ENCODE assay signal across 36 mouse cellular contexts in the genomic region with DNA sequence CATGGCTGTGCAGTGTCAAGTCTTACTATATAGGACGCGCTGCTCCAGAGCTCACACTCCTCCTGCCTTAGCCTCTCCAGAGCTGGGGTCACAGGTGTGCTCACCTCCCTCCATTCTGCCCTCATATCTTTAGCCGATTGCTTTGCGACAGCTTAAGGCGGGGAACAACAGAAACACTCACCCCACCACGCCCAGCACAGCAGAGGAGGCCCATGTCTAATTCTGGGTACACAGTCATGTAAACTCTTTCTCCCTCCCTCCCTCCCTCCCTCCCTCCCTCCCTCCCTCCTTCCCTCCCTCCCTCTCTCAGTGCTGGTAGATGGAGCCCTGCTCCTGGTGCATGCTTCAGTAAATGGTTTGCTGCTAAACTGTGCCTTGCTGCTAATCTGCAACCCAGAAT. TPM values are rescaled to one million over a fixed set of nuclear protein-coding genes. Genes with fewer than 3 reads are reported as not detected.
A peak's percentile ranks its signal among the peaks of the same experiment; 100 is the strongest.
DNase-seq lines count a peak whose midpoint lies in the region; ATAC-seq lines count a peak whose summit lies in the region.
"Had no signal": no experiment of that assay in that cellular context is flagged by ENCODE, and none has a peak within 500 bp of the region (broad histone marks: within the 10 kb centered on the region; RNA-seq: fewer than 3 reads in every experiment).

No protein-coding gene starts in this region.

- no peak overlapping the region for H3K4me3 ChIP-seq in limb, embryonic 15.5 days
- no peak overlapping the region for H3K4me3 ChIP-seq in limb, embryonic 10.5 days
- H3K4me3 ChIP-seq in intestine, embryonic 14.5 days (ENCODE audit: low read depth, low read length), result no peak overlapping the region
- 0 out of 2 replicates have a peak overlapping the region, but pooled peaks have one; percentile 6 for H3K4me3 ChIP-seq in liver, embryonic 13.5 days (replicated peaks)
- no peak overlapping the region for H3K4me3 ChIP-seq in stomach, embryonic 16.5 days (replicated peaks; ENCODE audit: low read length)
- H3K4me3 ChIP-seq: forebrain, embryonic 12.5 days; heart, adult 2 months; heart, embryonic 15.5 days; limb, embryonic 13.5 days; lung, embryonic 15.5 days; midbrain, embryonic 15.5 days; myocyte; neural tube, embryonic 13.5 days had no signal

- H3K27me3 ChIP-seq in limb, embryonic 15.5 days, result no peaks in the 10 kb centered on the region
- peaks cover 27% of the 10 kb centered on the region for H3K27me3 ChIP-seq in limb, embryonic 10.5 days (ENCODE audit: low read depth, poor library complexity, severe bottlenecking)
- H3K27me3 ChIP-seq in intestine, embryonic 14.5 days (replicated peaks; ENCODE audit: control insufficient read depth, insufficient read depth, low read length), result no peaks in the 10 kb centered on the region
- no peaks in the 10 kb centered on the region for H3K27me3 ChIP-seq in liver, embryonic 13.5 days
- no peaks in the 10 kb centered on the region for H3K27me3 ChIP-seq in stomach, embryonic 16.5 days (ENCODE audit: control insufficient read depth, insufficient read depth, low read length)
- H3K27me3 ChIP-seq: midbrain, embryonic 15.5 days; Patski had no signal

- 72% methylated on average over 6 of the region's 6 CpGs for WGBS in limb, embryonic 15.5 days
- WGBS in limb, embryonic 10.5 days, result 84% methylated on average over 6 of the region's 6 CpGs
- 62% methylated on average over 6 of the region's 6 CpGs for WGBS in intestine, embryonic 14.5 days
- 33% methylated on average over 6 of the region's 6 CpGs for WGBS in liver, embryonic 13.5 days (ENCODE audit: insufficient replicate concordance)
- WGBS in stomach, embryonic 16.5 days, result 52% methylated on average over 6 of the region's 6 CpGs

- no peaks in the 10 kb centered on the region for H3K9me3 ChIP-seq in limb, embryonic 15.5 days
- no peaks in the 10 kb centered on the region for H3K9me3 ChIP-seq in limb, embryonic 10.5 days (replicated peaks)
- no peaks in the 10 kb centered on the region for H3K9me3 ChIP-seq in intestine, embryonic 14.5 days (ENCODE audit: control insufficient read depth, low read length)
- no peaks in the 10 kb centered on the region for H3K9me3 ChIP-seq in liver, embryonic 13.5 days (replicated peaks)
- H3K9me3 ChIP-seq in stomach, embryonic 16.5 days (replicated peaks; ENCODE audit: control insufficient read depth, low read length), result no peaks in the 10 kb centered on the region
- H3K9me3 ChIP-seq: forebrain, embryonic 12.5 days; heart, embryonic 15.5 days; limb, embryonic 13.5 days; lung, embryonic 15.5 days; midbrain, embryonic 15.5 days; neural tube, embryonic 13.5 days had no signal

- no peak for ATAC-seq in limb, embryonic 15.5 days (ENCODE audit: insufficient number of reproducible peaks, low FRiP score, low TSS enrichment, low read depth)
- no peak for ATAC-seq in intestine, embryonic 14.5 days (replicated peaks; ENCODE audit: low FRiP score, low TSS enrichment, low read depth)
- ATAC-seq in liver, embryonic 13.5 days (ENCODE audit: low read depth), result peak; percentile 56
- peak; percentile 14 for ATAC-seq in stomach, embryonic 16.5 days (ENCODE audit: insufficient read depth, low FRiP score)
- ATAC-seq: midbrain, embryonic 15.5 days; Patski had no signal

- H3K9ac ChIP-seq in limb, embryonic 15.5 days, result no peak overlapping the region
- no peak overlapping the region for H3K9ac ChIP-seq in intestine, embryonic 14.5 days (ENCODE audit: low read length)
- H3K9ac ChIP-seq in liver, embryonic 13.5 days, result no peak overlapping the region; the same call in 1 of the 2 replicates
- H3K9ac ChIP-seq in stomach, embryonic 16.5 days (ENCODE audit: low read length), result peak overlapping the region; percentile 39
- H3K9ac ChIP-seq: forebrain, embryonic 12.5 days; heart, embryonic 15.5 days; hindbrain, embryonic 14.5 days; limb, embryonic 13.5 days; lung, embryonic 15.5 days; midbrain, embryonic 15.5 days; neural tube, embryonic 13.5 days had no signal

- DNase-seq in limb, embryonic 10.5 days (ENCODE audit: low spot score), result no peak
- no peak for DNase-seq in intestine, embryonic 14.5 days (ENCODE audit: low spot score)
- DNase-seq in liver, embryonic 13.5 days, result peak; percentile 48
- no peak for DNase-seq in kidney, adult 11 months
- no peak for DNase-seq in left cerebral cortex, postnatal 10 days (ENCODE audit: extremely low spot score in 1 of 2, low spot score in 2 of 2)
- DNase-seq in layer of hippocampus, postnatal 10 days (ENCODE audit: low spot score in 2 of 2), result no peak
- DNase-seq: adrenal gland, postnatal 36 days; cerebellum, adult 11-12 months; cerebellum, postnatal 14 days; gastrocnemius, postnatal 36 days; heart, adult 2 months; heart, postnatal 36 days; kidney, adult 18-20 months; kidney, postnatal 4 days; lung, postnatal 4 days; right cerebral cortex, postnatal 4 days had no signal

- peaks cover 43% of the 10 kb centered on the region for H3K4me1 ChIP-seq in limb, embryonic 15.5 days
- peaks cover 29% of the 10 kb centered on the region for H3K4me1 ChIP-seq in limb, embryonic 10.5 days
- H3K4me1 ChIP-seq in intestine, embryonic 14.5 days (replicated peaks; ENCODE audit: control insufficient read depth, insufficient read depth, low read length), result peaks cover 23% of the 10 kb centered on the region
- peaks cover 80% of the 10 kb centered on the region for H3K4me1 ChIP-seq in liver, embryonic 13.5 days (replicated peaks)
- peaks cover 36% of the 10 kb centered on the region for H3K4me1 ChIP-seq in stomach, embryonic 16.5 days (ENCODE audit: control insufficient read depth, insufficient read depth, low read length)
- H3K4me1 ChIP-seq: midbrain, embryonic 15.5 days had no signal

- intact Hi-C loops in left cerebral cortex, postnatal 10 days (cut with DNase I), result loop anchor here (10.0 kb wide), 1 partner anchor 325 kb away; no protein-coding TSS in a partner anchor

- no peak overlapping the region for H3K4me2 ChIP-seq in limb, embryonic 15.5 days
- no peak overlapping the region for H3K4me2 ChIP-seq in intestine, embryonic 14.5 days (ENCODE audit: low read length)
- peak overlapping the region; percentile 57 for H3K4me2 ChIP-seq in liver, embryonic 13.5 days
- peak overlapping the region; percentile 24; the same call in 1 of the 2 replicates for H3K4me2 ChIP-seq in stomach, embryonic 16.5 days (ENCODE audit: low read depth, low read length)
- H3K4me2 ChIP-seq: forebrain, embryonic 12.5 days; heart, embryonic 15.5 days; hindbrain, embryonic 14.5 days; limb, embryonic 13.5 days; lung, embryonic 15.5 days; midbrain, embryonic 15.5 days; neural tube, embryonic 13.5 days had no signal

- H3K27ac ChIP-seq in limb, embryonic 15.5 days, result peak overlapping the region; percentile 4; the same call in 1 of the 2 replicates
- H3K27ac ChIP-seq in limb, embryonic 10.5 days, result no peak overlapping the region
- peak overlapping the region; percentile 54; the same call in 1 of the 2 replicates for H3K27ac ChIP-seq in intestine, embryonic 14.5 days (ENCODE audit: low read depth)
- peak overlapping the region; percentile 60 for H3K27ac ChIP-seq in liver, embryonic 13.5 days
- H3K27ac ChIP-seq in stomach, embryonic 16.5 days (ENCODE audit: low read length), result peak overlapping the region; percentile 90
- H3K27ac ChIP-seq: forebrain, embryonic 12.5 days; heart, adult 2 months; heart, embryonic 15.5 days; hindbrain, embryonic 14.5 days; limb, embryonic 13.5 days; lung, embryonic 15.5 days; midbrain, embryonic 15.5 days; neural tube, embryonic 13.5 days had no signal

- no peaks in the 10 kb centered on the region for H3K36me3 ChIP-seq in limb, embryonic 15.5 days
- no peaks in the 10 kb centered on the region for H3K36me3 ChIP-seq in limb, embryonic 10.5 days
- H3K36me3 ChIP-seq in intestine, embryonic 14.5 days (ENCODE audit: control insufficient read depth, insufficient read depth, low read length), result no peaks in the 10 kb centered on the region
- no peaks in the 10 kb centered on the region for H3K36me3 ChIP-seq in liver, embryonic 13.5 days
- H3K36me3 ChIP-seq in stomach, embryonic 16.5 days (ENCODE audit: control insufficient read depth, insufficient read depth, low read length), result no peaks in the 10 kb centered on the region
- H3K36me3 ChIP-seq: forebrain, embryonic 12.5 days; heart, embryonic 15.5 days; limb, embryonic 13.5 days; lung, embryonic 15.5 days; midbrain, embryonic 15.5 days; neural tube, embryonic 13.5 days had no signal

RNA-seq across cellular contexts. Expression of gene Cox19, which starts 1.5 kb away (rescaled TPM):
- polyA plus RNA-seq in limb, embryonic 15.5 days (2015; fragmentation: Nextera tagmentation; extraction: Ambion mirVana), result 90.6 and 94.2 TPM in 2 replicates
- 110 and 118 TPM in 2 replicates for polyA plus RNA-seq in limb, embryonic 10.5 days (2016; fragmentation: Nextera tagmentation; extraction: Ambion mirVana)
- 149 and 150 TPM in 2 replicates for polyA plus RNA-seq in intestine, embryonic 14.5 days (2014; fragmentation: Nextera tagmentation; extraction: Ambion mirVana)
- polyA plus RNA-seq in liver, embryonic 13.5 days (2015; fragmentation: Nextera tagmentation; extraction: Ambion mirVana), result 68.5 and 72.3 TPM in 2 replicates
- polyA plus RNA-seq in stomach, embryonic 16.5 days (2015; fragmentation: Nextera tagmentation; extraction: Ambion mirVana), result 107 and 114 TPM in 2 replicates
- total RNA-seq in left cerebral cortex, postnatal 10 days (2021), result 10 to 100 TPM; 75.2 to 90.2 TPM
- total RNA-seq in layer of hippocampus, postnatal 10 days (2021), result 10 to 100 TPM; 74.9 to 79.5 TPM

RNA-seq across cellular contexts. Expression of gene Cyp2w1, which starts 2.7 kb away (rescaled TPM):
- 22.8 and 23.5 TPM in 2 replicates for polyA plus RNA-seq in limb, embryonic 15.5 days (2015; fragmentation: Nextera tagmentation; extraction: Ambion mirVana)
- polyA plus RNA-seq in limb, embryonic 10.5 days (2016; fragmentation: Nextera tagmentation; extraction: Ambion mirVana), result not detected in 2 replicates
- polyA plus RNA-seq in intestine, embryonic 14.5 days (2014; fragmentation: Nextera tagmentation; extraction: Ambion mirVana), result 5.9 and 9.1 TPM in 2 replicates
- not detected in 2 replicates for polyA plus RNA-seq in liver, embryonic 13.5 days (2015; fragmentation: Nextera tagmentation; extraction: Ambion mirVana)
- polyA plus RNA-seq in stomach, embryonic 16.5 days (2015; fragmentation: Nextera tagmentation; extraction: Ambion mirVana), result 11.4 and 11.5 TPM in 2 replicates
- total RNA-seq in left cerebral cortex, postnatal 10 days (2021), result not detected
- total RNA-seq in layer of hippocampus, postnatal 10 days (2021), result not detected
- total RNA-seq: adrenal gland, adult 18-20 months; adrenal gland, postnatal 36 days; ES-E14; gastrocnemius, adult 18-20 months; gastrocnemius, postnatal 36 days; heart, adult 2 months; heart, postnatal 36 days; layer of hippocampus, postnatal 14 days; left cerebral cortex, postnatal 14 days; megakaryocyte-erythroid progenitor cell, adult 5-6 weeks had no signal
- polyA plus RNA-seq: heart, adult 2 months; heart, embryonic 15.5 days; hindbrain, embryonic 14.5 days; kidney, embryonic 16.5 days; lung, embryonic 15.5 days; myocyte; neural tube, embryonic 13.5 days; Patski; thymus, postnatal 0 days; urinary bladder, adult 2 months had no signal

RNA-seq across cellular contexts. Expression of gene Adap1, which starts 24.3 kb away (rescaled TPM):
- 3.2 and 4.1 TPM in 2 replicates for polyA plus RNA-seq in limb, embryonic 15.5 days (2015; fragmentation: Nextera tagmentation; extraction: Ambion mirVana)
- polyA plus RNA-seq in limb, embryonic 10.5 days (2016; fragmentation: Nextera tagmentation; extraction: Ambion mirVana), result 0.26 and 0.46 TPM in 2 replicates
- polyA plus RNA-seq in intestine, embryonic 14.5 days (2014; fragmentation: Nextera tagmentation; extraction: Ambion mirVana), result 4.7 and 7.7 TPM in 2 replicates
- 2.6 and 3.3 TPM in 2 replicates for polyA plus RNA-seq in liver, embryonic 13.5 days (2015; fragmentation: Nextera tagmentation; extraction: Ambion mirVana)
- 2.4 and 2.6 TPM in 2 replicates for polyA plus RNA-seq in stomach, embryonic 16.5 days (2015; fragmentation: Nextera tagmentation; extraction: Ambion mirVana)
- total RNA-seq in left cerebral cortex, postnatal 10 days (2021), result 100 to 1,000 TPM; 370 to 382 TPM
- total RNA-seq in layer of hippocampus, postnatal 10 days (2021), result 100 to 1,000 TPM; 255 to 270 TPM

RNA-seq across cellular contexts. Expression of gene Gpr146, which starts 27.8 kb away (rescaled TPM):
- polyA plus RNA-seq in limb, embryonic 15.5 days (2015; fragmentation: Nextera tagmentation; extraction: Ambion mirVana), result 2.6 and 3.1 TPM in 2 replicates
- 2.2 and 2.3 TPM in 2 replicates for polyA plus RNA-seq in limb, embryonic 10.5 days (2016; fragmentation: Nextera tagmentation; extraction: Ambion mirVana)
- 1.4 and 1.7 TPM in 2 replicates for polyA plus RNA-seq in intestine, embryonic 14.5 days (2014; fragmentation: Nextera tagmentation; extraction: Ambion mirVana)
- polyA plus RNA-seq in liver, embryonic 13.5 days (2015; fragmentation: Nextera tagmentation; extraction: Ambion mirVana), result 18.8 and 20.2 TPM in 2 replicates
- 3.1 and 4.2 TPM in 2 replicates for polyA plus RNA-seq in stomach, embryonic 16.5 days (2015; fragmentation: Nextera tagmentation; extraction: Ambion mirVana)
- total RNA-seq in left cerebral cortex, postnatal 10 days (2021), result 1 to 10 TPM; 5.7 to 7.5 TPM
- total RNA-seq in layer of hippocampus, postnatal 10 days (2021), result 1 to 10 TPM; 6.8 to 7.8 TPM

RNA-seq across cellular contexts. Expression of gene C130050O18Rik, which starts 55.4 kb away (rescaled TPM):
- 7.1 and 10.4 TPM in 2 replicates for polyA plus RNA-seq in limb, embryonic 15.5 days (2015; fragmentation: Nextera tagmentation; extraction: Ambion mirVana)
- 0.16 and 0.56 TPM in 2 replicates for polyA plus RNA-seq in limb, embryonic 10.5 days (2016; fragmentation: Nextera tagmentation; extraction: Ambion mirVana)
- polyA plus RNA-seq in intestine, embryonic 14.5 days (2014; fragmentation: Nextera tagmentation; extraction: Ambion mirVana), result 0.74 and 1.3 TPM in 2 replicates
- 0.89 and 1.1 TPM in 2 replicates for polyA plus RNA-seq in liver, embryonic 13.5 days (2015; fragmentation: Nextera tagmentation; extraction: Ambion mirVana)
- 0.80 and 1.2 TPM in 2 replicates for polyA plus RNA-seq in stomach, embryonic 16.5 days (2015; fragmentation: Nextera tagmentation; extraction: Ambion mirVana)
- total RNA-seq in left cerebral cortex, postnatal 10 days (2021), result under 1 TPM; 0.24 to 0.28 TPM
- total RNA-seq in layer of hippocampus, postnatal 10 days (2021), result under 1 TPM; 0.22 to 0.32 TPM
- total RNA-seq: megakaryocyte-erythroid progenitor cell, adult 5-6 weeks had no signal

Comparison
In these comparisons a context has a peak if more than half of its experiments do, and no peak if none do; other contexts are left out.
1. ATAC-seq: peak in liver, embryonic 13.5 days (single experiment) and stomach, embryonic 16.5 days (single experiment); none in limb, embryonic 15.5 days (single experiment) and intestine, embryonic 14.5 days (single experiment).
2. H3K4me2 ChIP-seq: peak in liver, embryonic 13.5 days (single experiment) and stomach, embryonic 16.5 days (single experiment); none in limb, embryonic 15.5 days (single experiment) and intestine, embryonic 14.5 days (single experiment).